Mouse (Mus musculus): Measurements from ENCODE around the gene Batf. TPM values are rescaled to one million over a fixed set of nuclear protein-coding genes. Genes with fewer than 3 reads are reported as not detected.
A peak's percentile ranks its signal among the peaks of the same experiment; 100 is the strongest.

The Batf gene
- polyA plus RNA-seq, 1 experiment from 2014 or later = 4.3 TPM

- no peaks in the 10 kb centered on the region for H3K36me3 ChIP-seq
- H3K4me1 ChIP-seq (replicated peaks) = no peaks in the 10 kb centered on the region
- 37% methylated on average over 6 of the region's 6 CpGs for WGBS (ENCODE audit: insufficient replicate concordance)
- no peak overlapping the region for H3K4me2 ChIP-seq
- H3K9me3 ChIP-seq (replicated peaks) = no peaks in the 10 kb centered on the region
- H3K9ac ChIP-seq = no peak overlapping the region
- DNase-seq (no peak), ATAC-seq (ENCODE audit: low read depth) (no peak)
- H3K4me3 ChIP-seq (replicated peaks) = no peak overlapping the region
- no peak overlapping the region for H3K27ac ChIP-seq
- no peaks in the 10 kb centered on the region for H3K27me3 ChIP-seq
These were observed 43.4 kb downstream of the Batf start for GRCm38 (mm10) chr12:85729945-85730290.

- no peaks in the 10 kb centered on the region for H3K4me1 ChIP-seq (replicated peaks)
- H3K36me3 ChIP-seq = no peaks in the 10 kb centered on the region
- WGBS (ENCODE audit: insufficient replicate concordance) = 36% methylated on average over 2 of the region's 2 CpGs
- ATAC-seq (ENCODE audit: low read depth) (no peak), DNase-seq (no peak)
- no peaks in the 10 kb centered on the region for H3K9me3 ChIP-seq (replicated peaks)
- no peak overlapping the region for H3K4me2 ChIP-seq
- H3K27me3 ChIP-seq = no peaks in the 10 kb centered on the region
- H3K27ac ChIP-seq = no peak overlapping the region
- H3K4me3 ChIP-seq (replicated peaks) = no peak overlapping the region
- H3K9ac ChIP-seq = no peak overlapping the region
These were observed 49.7 kb downstream of the Batf start for GRCm38 (mm10) chr12:85736203-85736602.

- no peaks in the 10 kb centered on the region for H3K4me1 ChIP-seq (replicated peaks)
- DNase-seq (no peak), ATAC-seq (ENCODE audit: low read depth) (no peak)
- no peak overlapping the region for H3K27ac ChIP-seq
- H3K27me3 ChIP-seq = no peaks in the 10 kb centered on the region
- no peaks in the 10 kb centered on the region for H3K36me3 ChIP-seq
- no peak overlapping the region for H3K9ac ChIP-seq
- 76% methylated on average over 3 of the region's 3 CpGs for WGBS (ENCODE audit: insufficient replicate concordance)
- H3K4me2 ChIP-seq = no peak overlapping the region
- H3K9me3 ChIP-seq (replicated peaks) = no peaks in the 10 kb centered on the region
- no peak overlapping the region for H3K4me3 ChIP-seq (replicated peaks)
These were observed 50.5 kb downstream of the Batf start for GRCm38 (mm10) chr12:85736960-85737359.

- ATAC-seq (ENCODE audit: low read depth) (peak; percentile 71), DNase-seq (peak; percentile 11)
- whole genome bisulfite sequencing (ENCODE audit: insufficient replicate concordance) = under 1% methylated on average over 51 of the region's 51 CpGs
- Histone ChIP-seq H3K27ac (peak within 1 kb of the TSS; percentile 34), H3K4me1 (replicated peaks) (no peaks in the 10 kb centered on the region; the same call in 1 of the 2 replicates), H3K27me3 (peaks cover 28% of the 10 kb centered on the region), H3K9ac (peak within 1 kb of the TSS; percentile 50), H3K36me3 (no peaks in the 10 kb centered on the region), H3K4me3 (replicated peaks) (peak within 1 kb of the TSS; percentile 51), H3K4me2 (peak within 1 kb of the TSS; percentile 72), H3K9me3 (replicated peaks) (no peaks in the 10 kb centered on the region)
These were observed 59.6 kb downstream of the Batf start, which contains the start of gene Flvcr2 for GRCm38 (mm10) chr12:85745827-85746695. TSS of gene Flvcr2 (plus strand) at chr12:85746539.

- no peaks in the 10 kb centered on the region for H3K36me3 ChIP-seq
- peak overlapping the region; percentile 51 for H3K4me3 ChIP-seq (replicated peaks)
- H3K27ac ChIP-seq = no peak overlapping the region
- peak overlapping the region; percentile 72 for H3K4me2 ChIP-seq
- peak; percentile 33 for ATAC-seq (ENCODE audit: low read depth)
- 16% methylated on average over 21 of the region's 21 CpGs for WGBS (ENCODE audit: insufficient replicate concordance)
- H3K9ac ChIP-seq = peak overlapping the region; percentile 36; the same call in 1 of the 2 replicates
- peaks cover 28% of the 10 kb centered on the region for H3K27me3 ChIP-seq
- H3K9me3 ChIP-seq (replicated peaks) = no peaks in the 10 kb centered on the region
- no peak for DNase-seq
- H3K4me1 ChIP-seq (replicated peaks) = no peaks in the 10 kb centered on the region; the same call in none of the 2 replicates
These were observed 60.3 kb downstream of the Batf start for GRCm38 (mm10) chr12:85746696-85747219.

- Histone ChIP-seq H3K4me1 (replicated peaks) (no peaks in the 10 kb centered on the region; the same call in none of the 2 replicates), H3K4me2 (peak overlapping the region; percentile 72), H3K27ac (no peak overlapping the region), H3K9ac (no peak overlapping the region), H3K9me3 (replicated peaks) (no peaks in the 10 kb centered on the region), H3K4me3 (replicated peaks) (peak overlapping the region; percentile 51), H3K36me3 (no peaks in the 10 kb centered on the region), H3K27me3 (peaks cover 28% of the 10 kb centered on the region)
- ATAC-seq (ENCODE audit: low read depth) (0 out of 2 replicates have a peak, but pooled peaks have one; percentile 19), DNase-seq (no peak)
- WGBS (ENCODE audit: insufficient replicate concordance) = 63% methylated on average over 10 of the region's 10 CpGs
These were observed 60.9 kb downstream of the Batf start for GRCm38 (mm10) chr12:85747343-85747742.

- H3K27me3 ChIP-seq = peaks cover 25% of the 10 kb centered on the region
- no peak overlapping the region for H3K27ac ChIP-seq
- H3K9me3 ChIP-seq (replicated peaks) = no peaks in the 10 kb centered on the region
- DNase-seq = no peak
- no peaks in the 10 kb centered on the region; the same call in none of the 2 replicates for H3K4me1 ChIP-seq (replicated peaks)
- H3K9ac ChIP-seq = no peak overlapping the region
- 67% methylated on average over 9 of the region's 9 CpGs for WGBS (ENCODE audit: insufficient replicate concordance)
- H3K36me3 ChIP-seq = no peaks in the 10 kb centered on the region
- no peak overlapping the region for H3K4me2 ChIP-seq
- ATAC-seq (ENCODE audit: low read depth) = no peak
- H3K4me3 ChIP-seq (replicated peaks) = no peak overlapping the region
These were observed 63.4 kb downstream of the Batf start for GRCm38 (mm10) chr12:85749861-85750260.

- H3K4me1 ChIP-seq (replicated peaks) = no peaks in the 10 kb centered on the region; the same call in 1 of the 2 replicates
- no peaks in the 10 kb centered on the region for H3K9me3 ChIP-seq (replicated peaks)
- 0 out of 2 replicates have a peak, but pooled peaks have one; percentile 24 for ATAC-seq (ENCODE audit: low read depth)
- peaks cover 9% of the 10 kb centered on the region for H3K27me3 ChIP-seq
- no peak overlapping the region for H3K4me3 ChIP-seq (replicated peaks)
- DNase-seq = no peak
- H3K36me3 ChIP-seq = no peaks in the 10 kb centered on the region
- H3K9ac ChIP-seq = no peak overlapping the region
- H3K27ac ChIP-seq = no peak overlapping the region
- no peak overlapping the region for H3K4me2 ChIP-seq
- WGBS (ENCODE audit: insufficient replicate concordance) = 60% methylated on average over 6 of the region's 6 CpGs
These were observed 65.6 kb downstream of the Batf start for GRCm38 (mm10) chr12:85752116-85752515.

- no peak for DNase-seq
- WGBS (ENCODE audit: insufficient replicate concordance) = 33% methylated on average over 2 of the region's 2 CpGs
- no peaks in the 10 kb centered on the region for H3K27me3 ChIP-seq
- no peak overlapping the region for H3K9ac ChIP-seq
- H3K4me1 ChIP-seq (replicated peaks) = no peaks in the 10 kb centered on the region; the same call in 1 of the 2 replicates
- no peak for ATAC-seq (ENCODE audit: low read depth)
- no peaks in the 10 kb centered on the region for H3K9me3 ChIP-seq (replicated peaks)
- no peak overlapping the region for H3K4me2 ChIP-seq
- H3K36me3 ChIP-seq = no peaks in the 10 kb centered on the region
- no peak overlapping the region for H3K27ac ChIP-seq
- no peak overlapping the region for H3K4me3 ChIP-seq (replicated peaks)
These were observed 66.8 kb downstream of the Batf start for GRCm38 (mm10) chr12:85753223-85753622.

DNA sequence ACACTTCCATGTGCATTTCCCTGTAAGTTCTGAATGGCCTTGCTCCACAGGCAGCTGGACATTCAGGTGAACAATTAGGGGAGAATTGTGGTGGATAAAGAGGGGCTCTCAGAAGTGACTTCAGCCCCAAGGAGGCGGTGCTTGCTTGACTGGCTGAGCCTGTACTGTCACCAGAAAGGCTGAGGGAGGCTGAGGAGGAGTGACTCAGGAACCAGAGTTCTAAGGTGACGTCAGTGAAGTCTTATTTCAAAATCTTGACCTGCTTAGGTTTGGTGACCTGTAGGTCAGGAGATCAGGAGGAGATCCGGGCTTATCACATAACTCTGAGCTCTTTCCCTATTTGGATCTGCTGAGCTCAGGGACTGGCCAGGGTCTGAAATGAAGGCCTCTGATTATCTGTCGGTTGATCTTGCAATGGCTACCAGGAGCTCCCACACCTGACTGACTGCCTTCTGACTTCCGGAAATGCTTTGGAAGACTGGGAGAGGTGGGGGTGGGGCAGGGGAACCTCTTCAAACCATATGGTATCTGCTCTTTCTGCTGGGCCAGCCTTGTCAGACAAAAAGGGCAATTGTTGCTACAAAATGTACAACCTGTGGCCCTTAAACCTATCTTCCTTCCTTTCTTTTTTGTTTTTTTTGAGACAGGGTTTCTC, 68.3 kb downstream of the Batf start:
- no peaks in the 10 kb centered on the region for H3K36me3 ChIP-seq
- H3K4me1 ChIP-seq (replicated peaks) = no peaks in the 10 kb centered on the region; the same call in 1 of the 2 replicates
- no peak for ATAC-seq (ENCODE audit: low read depth)
- no peak overlapping the region for H3K4me2 ChIP-seq
- peak overlapping the region; percentile 9; the same call in 1 of the 2 replicates for H3K27ac ChIP-seq
- no peaks in the 10 kb centered on the region for H3K27me3 ChIP-seq
- no peak for DNase-seq
- no peak overlapping the region for H3K4me3 ChIP-seq (replicated peaks)
- WGBS (ENCODE audit: insufficient replicate concordance) = 41% methylated on average over 5 of the region's 5 CpGs
- H3K9me3 ChIP-seq (replicated peaks) = no peaks in the 10 kb centered on the region
- H3K9ac ChIP-seq = no peak overlapping the region

DNA sequence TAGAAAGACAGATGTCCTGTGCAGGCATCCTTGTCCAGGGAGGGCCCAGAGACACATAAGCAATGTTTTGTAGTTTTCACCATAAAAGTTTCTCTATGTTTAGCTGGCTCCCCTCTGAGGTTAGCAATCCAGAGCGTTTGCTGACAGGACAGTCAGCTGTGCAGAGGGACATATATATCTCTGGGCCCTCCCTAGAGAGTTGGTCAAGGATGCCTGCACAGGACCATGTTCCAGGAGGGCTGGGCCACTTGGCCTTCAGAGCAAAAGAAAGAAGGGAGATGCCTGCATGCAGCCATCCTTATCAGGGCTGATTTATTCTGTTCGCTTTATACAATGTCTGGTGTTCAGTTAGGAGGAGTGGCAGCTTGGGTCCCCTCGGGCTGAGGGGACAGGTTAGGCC, 70.0 kb downstream of the Batf start:
- H3K4me1 ChIP-seq (replicated peaks) = no peaks in the 10 kb centered on the region; the same call in 1 of the 2 replicates
- H3K9me3 ChIP-seq (replicated peaks) = no peaks in the 10 kb centered on the region
- H3K4me3 ChIP-seq (replicated peaks) = no peak overlapping the region
- no peak overlapping the region for H3K9ac ChIP-seq
- no peak for ATAC-seq (ENCODE audit: low read depth)
- H3K4me2 ChIP-seq = no peak overlapping the region
- H3K27me3 ChIP-seq = no peaks in the 10 kb centered on the region
- no peak overlapping the region for H3K27ac ChIP-seq
- no peak for DNase-seq
- 46% methylated on average over 3 of the region's 3 CpGs for WGBS (ENCODE audit: insufficient replicate concordance)
- H3K36me3 ChIP-seq = no peaks in the 10 kb centered on the region

Data from liver, embryonic 13.5 days (tissue).